Mouse (Mus musculus) heart, embryonic 10.5 days (tissue): ENCODE measurements at regions not wholly inside any gene's neighbourhood (a gene's known extent, or its start where the extent isn't known, plus 50 kb on each side); places are given as distances from the start of the nearest gene placed in this dataset.

Experiments used
- DNase-seq: peaks from one replicate; pipeline ENCODE4 v3.0.0-alpha.2; 2017; ENCODE audit warnings: low spot score
- H3K27ac ChIP-seq: fragments of 300-500 bp; sonication (generic); 2 replicates; pipeline ENCODE4 v1.5.1; 2016; ENCODE audit warnings: mild to moderate bottlenecking
- H3K27me3 ChIP-seq: fragments of 300-500 bp; sonication (generic); 2 replicates; pipeline ENCODE4 v1.6.1; 2016; ENCODE audit warnings: mild to moderate bottlenecking; ENCODE audit not compliant: poor library complexity, insufficient read depth, severe bottlenecking
- H3K36me3 ChIP-seq: fragments of 300-500 bp; sonication (generic); 2 replicates; pipeline ENCODE4 v1.6.1; 2016; ENCODE audit warnings: mild to moderate bottlenecking, moderate library complexity
- H3K4me1 ChIP-seq: fragments of 300-500 bp; sonication (generic); 2 replicates; pipeline ENCODE4 v1.6.1; 2016; ENCODE audit warnings: mild to moderate bottlenecking
- H3K4me3 ChIP-seq: fragments of 300-500 bp; sonication (generic); 2 replicates; pipeline ENCODE4 v1.5.1; 2016; ENCODE audit warnings: mild to moderate bottlenecking, moderate library complexity
- H3K9me3 ChIP-seq: fragments of 300-500 bp; sonication (generic); 2 replicates; pipeline ENCODE4 v1.6.1; 2016; ENCODE audit warnings: mild to moderate bottlenecking, moderate library complexity
- WGBS: fragments of 180-500 bp; shearing (Covaris S2); methylation state at CpG from one replicate; pipeline ENCODE4 v1.1.7; 2016; 5-methylcytosine and 5-hydroxymethylcytosine counted together

DNA sequence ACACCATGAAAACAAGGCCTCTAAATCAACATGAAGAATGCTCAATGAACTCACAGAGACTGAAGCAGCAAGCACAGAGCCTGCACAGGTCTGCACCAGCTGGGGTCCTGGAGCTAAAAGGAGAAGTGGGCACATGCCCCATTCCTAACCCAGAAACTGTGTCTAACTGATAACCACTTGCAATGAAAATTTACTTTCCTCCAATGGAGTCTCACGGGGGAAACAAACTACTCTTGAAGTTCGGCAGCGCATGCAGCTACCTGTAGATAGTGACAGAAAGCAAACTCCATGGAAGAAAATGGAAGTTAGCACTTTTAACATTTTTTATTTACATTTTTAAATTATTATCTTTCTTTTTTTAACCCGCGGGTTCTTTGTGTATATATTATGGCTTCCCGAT, 76.8 kb upstream of the Akap6 start:
- no peak overlapping the region for H3K4me3 ChIP-seq
- 89% methylated on average over 6 of the region's 6 CpGs for WGBS
- no peaks in the 10 kb centered on the region for H3K9me3 ChIP-seq
- no peaks in the 10 kb centered on the region for H3K27me3 ChIP-seq
- no peaks in the 10 kb centered on the region for H3K4me1 ChIP-seq
- H3K27ac ChIP-seq: no peak overlapping the region
- H3K36me3 ChIP-seq: no peaks in the 10 kb centered on the region
- no peak for DNase-seq

DNA sequence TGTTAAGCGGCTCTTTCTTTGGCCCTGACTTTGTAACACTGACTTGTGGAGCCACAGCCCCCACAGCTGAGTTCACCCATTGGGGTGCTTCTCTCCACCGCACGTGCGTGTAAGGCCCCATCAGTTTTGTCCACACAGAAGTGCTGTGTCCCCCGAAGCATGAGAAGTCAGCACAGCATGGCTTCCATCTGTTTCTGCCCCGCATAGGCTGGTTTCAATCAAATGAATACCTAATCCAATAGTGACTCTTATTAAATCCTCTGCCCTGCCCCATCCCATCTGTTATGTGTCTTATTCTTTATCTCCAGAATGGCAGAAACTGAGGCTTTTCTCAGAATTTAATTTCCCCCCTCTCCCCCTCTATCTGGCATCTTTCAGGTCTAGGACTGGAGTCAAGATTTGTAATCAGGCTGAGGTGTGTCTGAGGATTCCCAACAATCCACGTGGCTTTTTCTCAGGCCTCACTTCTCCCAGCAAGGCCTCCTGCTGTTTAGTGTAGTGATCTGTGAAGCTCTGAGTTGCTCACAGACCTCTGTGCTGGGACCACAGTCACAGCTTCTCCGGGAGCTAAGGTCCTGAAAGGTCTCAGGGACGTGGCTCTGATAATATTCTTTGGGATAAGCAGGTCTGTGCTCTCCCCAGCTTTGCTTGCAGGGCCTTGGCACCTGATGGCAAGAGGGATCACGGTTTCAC, 75.6 kb upstream of the Akap6 start:
- Histone ChIP-seq H3K9me3 (no peaks in the 10 kb centered on the region), H3K36me3 (no peaks in the 10 kb centered on the region), H3K27me3 (no peaks in the 10 kb centered on the region), H3K4me3 (no peak overlapping the region), H3K4me1 (peaks cover 1% of the 10 kb centered on the region; the same call in 1 of the 2 replicates), H3K27ac (no peak overlapping the region)
- DNase-seq: no peak
- WGBS: 62% methylated on average over 10 of the region's 10 CpGs

DNA sequence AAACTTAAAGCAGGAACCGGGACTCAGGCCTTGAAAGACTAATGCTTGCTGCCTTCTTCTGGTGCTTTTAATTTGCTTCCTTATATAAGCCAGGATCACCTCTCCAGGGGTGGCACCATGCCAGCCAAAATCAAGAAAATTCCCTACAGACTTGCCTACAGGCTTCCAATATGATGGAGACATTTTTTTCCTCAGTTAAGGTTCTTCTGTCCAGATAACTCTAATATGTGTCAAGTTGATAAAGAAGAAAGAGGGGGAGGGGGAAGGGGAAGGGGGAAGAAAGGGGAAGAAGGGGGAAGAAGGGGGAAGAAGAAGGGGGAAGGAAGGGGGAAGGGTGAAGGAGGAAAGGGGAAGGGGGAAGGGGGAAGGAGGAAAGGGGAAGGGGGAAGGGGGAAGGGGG, 74.3 kb upstream of the Akap6 start:
- no peak overlapping the region for H3K27ac ChIP-seq
- H3K36me3 ChIP-seq: no peaks in the 10 kb centered on the region
- 80% methylated on average over 1 of the region's 1 CpGs for WGBS

DNA sequence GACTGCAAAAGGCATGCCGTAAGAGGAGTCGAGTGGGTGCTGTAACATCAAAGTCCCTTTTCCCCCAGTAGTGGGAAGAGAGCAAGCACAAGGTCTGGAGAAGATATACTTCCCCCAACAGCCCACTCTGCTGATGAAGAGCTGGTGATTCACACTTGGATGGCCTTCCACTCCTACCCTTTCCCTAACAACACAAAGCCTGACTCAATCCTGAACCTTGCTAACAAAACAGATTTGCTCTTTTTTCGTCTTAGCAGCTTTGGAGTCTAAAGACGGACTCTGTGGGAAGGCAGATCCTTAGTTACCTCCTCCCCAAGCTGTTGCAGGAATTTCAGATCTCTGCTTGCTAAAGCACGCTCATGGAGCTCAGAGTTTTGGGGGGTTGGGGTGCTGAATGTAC, 70.4 kb upstream of the Akap6 start:
- WGBS: 62% methylated on average over 5 of the region's 5 CpGs
- H3K4me1 ChIP-seq: peaks cover 7% of the 10 kb centered on the region; the same call in 1 of the 2 replicates

More for the DNA sequence above, 74.3 kb upstream of the Akap6 start:
- H3K9me3 ChIP-seq: no peaks in the 10 kb centered on the region
- no peak overlapping the region for H3K4me3 ChIP-seq
- DNase-seq: no peak
- H3K27me3 ChIP-seq: no peaks in the 10 kb centered on the region
- peaks cover 7% of the 10 kb centered on the region; the same call in 1 of the 2 replicates for H3K4me1 ChIP-seq

DNA sequence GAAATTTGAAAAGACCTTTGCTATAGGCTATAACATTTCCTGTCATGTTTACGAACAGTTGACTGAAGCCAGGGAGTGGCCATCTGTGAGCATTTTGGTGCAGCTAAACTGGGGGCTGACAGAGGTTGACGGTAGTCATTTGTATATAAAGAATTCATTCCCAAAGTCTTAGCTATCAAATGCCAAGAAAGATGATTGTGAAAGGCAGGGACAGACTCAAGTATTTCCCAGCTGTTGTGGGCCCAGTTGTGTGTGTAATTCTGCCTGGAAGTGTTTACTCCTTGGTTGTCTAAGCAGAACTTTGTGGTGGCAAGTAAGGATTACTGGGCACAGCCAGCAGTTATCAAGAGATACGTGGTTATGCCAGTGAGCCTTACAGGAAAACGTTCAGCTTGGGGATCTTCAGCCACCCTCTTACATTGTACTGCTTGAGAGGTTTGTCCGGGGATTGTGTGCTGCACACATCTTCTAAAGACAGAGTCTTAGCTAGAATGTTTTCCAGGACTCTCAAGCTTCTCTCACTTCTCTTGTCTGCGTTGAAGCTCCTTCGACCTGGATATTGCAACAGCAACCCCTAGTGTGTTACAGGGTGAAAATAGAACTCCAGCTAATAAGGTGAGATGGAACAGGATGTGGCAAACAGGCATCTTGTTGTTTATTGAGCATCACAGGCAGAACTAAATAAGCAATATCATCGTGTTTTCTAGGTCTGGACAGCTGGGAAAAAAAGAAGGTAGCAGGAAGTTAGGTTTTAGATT, 63.9 kb upstream of the Akap6 start:
- DNase-seq: no peak
- H3K4me1 ChIP-seq: peaks cover 5% of the 10 kb centered on the region
- 61% methylated on average over 8 of the region's 8 CpGs for WGBS

More for the DNA sequence above, 70.4 kb upstream of the Akap6 start:
- Histone ChIP-seq H3K9me3 (no peaks in the 10 kb centered on the region), H3K27ac (0 out of 2 replicates have a peak overlapping the region, but pooled peaks have one; percentile 0), H3K4me3 (no peak overlapping the region), H3K27me3 (no peaks in the 10 kb centered on the region), H3K36me3 (no peaks in the 10 kb centered on the region)
- DNase-seq: no peak

DNA sequence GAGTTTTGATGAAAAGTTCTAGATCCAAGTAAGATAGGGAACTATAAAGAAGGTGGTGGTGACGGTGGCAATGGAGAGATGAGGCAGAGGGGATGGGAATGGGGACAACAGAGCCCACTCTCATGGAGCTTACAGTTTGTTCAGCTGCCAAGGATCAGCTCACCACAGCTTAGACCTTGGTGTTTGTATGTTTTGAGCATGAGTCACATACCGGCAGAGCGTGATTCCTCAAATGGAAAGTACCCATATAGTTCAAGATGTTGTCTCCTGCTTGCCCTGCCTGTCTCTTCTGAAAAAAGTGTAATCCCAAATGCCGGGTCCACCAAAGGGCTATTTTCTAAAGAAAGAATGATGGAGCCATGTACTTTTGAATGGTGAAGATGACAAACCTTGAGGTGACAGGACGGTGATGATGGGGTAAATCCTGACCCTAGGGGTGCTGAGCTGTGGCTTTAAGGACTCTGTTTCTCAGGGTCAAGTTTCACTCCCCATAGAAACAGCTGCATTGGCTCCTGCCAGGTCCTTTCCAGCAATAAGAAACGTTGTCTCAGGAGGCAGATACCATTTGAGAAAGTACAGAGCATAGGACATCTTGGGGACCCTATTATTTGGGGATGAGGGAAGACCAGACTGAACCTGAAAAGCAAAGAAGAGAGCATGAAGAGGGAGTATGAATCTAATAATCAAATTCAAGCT, 62.8 kb upstream of the Akap6 start:
- WGBS: 72% methylated on average over 6 of the region's 6 CpGs
- no peaks in the 10 kb centered on the region for H3K27me3 ChIP-seq
- no peak overlapping the region for H3K27ac ChIP-seq

More for the DNA sequence above, 63.9 kb upstream of the Akap6 start:
- no peak overlapping the region for H3K27ac ChIP-seq
- H3K4me3 ChIP-seq: no peak overlapping the region
- H3K27me3 ChIP-seq: no peaks in the 10 kb centered on the region
- H3K9me3 ChIP-seq: no peaks in the 10 kb centered on the region
- H3K36me3 ChIP-seq: no peaks in the 10 kb centered on the region

DNA sequence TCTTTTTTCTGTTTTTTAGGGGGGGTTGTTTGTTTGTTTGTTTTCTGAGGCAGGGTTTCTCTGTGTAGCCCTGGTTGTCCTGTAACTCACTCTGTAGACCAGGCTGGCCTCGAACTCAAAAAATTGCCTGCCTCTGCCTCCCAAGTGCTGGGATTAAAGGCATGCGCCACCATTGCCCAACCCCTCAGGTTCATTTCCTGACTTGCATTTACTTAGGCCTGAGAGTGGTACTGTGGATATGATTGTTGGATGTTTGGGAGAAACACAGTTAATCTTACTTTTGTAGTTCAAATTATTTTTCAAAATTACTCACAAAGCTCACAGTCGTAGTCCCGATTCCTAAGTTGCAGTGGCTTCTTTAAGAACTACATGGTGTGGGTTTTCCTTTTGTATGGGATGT, 62.3 kb upstream of the Akap6 start:
- Histone ChIP-seq H3K27me3 (no peaks in the 10 kb centered on the region), H3K36me3 (no peaks in the 10 kb centered on the region), H3K4me3 (no peak overlapping the region), H3K9me3 (no peaks in the 10 kb centered on the region), H3K27ac (no peak overlapping the region), H3K4me1 (peaks cover 5% of the 10 kb centered on the region)
- DNase-seq: no peak
- 86% methylated on average over 4 of the region's 4 CpGs for WGBS

More for the DNA sequence above, 62.8 kb upstream of the Akap6 start:
- Histone ChIP-seq H3K36me3 (no peaks in the 10 kb centered on the region), H3K9me3 (no peaks in the 10 kb centered on the region), H3K4me1 (peaks cover 5% of the 10 kb centered on the region), H3K4me3 (no peak overlapping the region)
- DNase-seq: no peak

DNA sequence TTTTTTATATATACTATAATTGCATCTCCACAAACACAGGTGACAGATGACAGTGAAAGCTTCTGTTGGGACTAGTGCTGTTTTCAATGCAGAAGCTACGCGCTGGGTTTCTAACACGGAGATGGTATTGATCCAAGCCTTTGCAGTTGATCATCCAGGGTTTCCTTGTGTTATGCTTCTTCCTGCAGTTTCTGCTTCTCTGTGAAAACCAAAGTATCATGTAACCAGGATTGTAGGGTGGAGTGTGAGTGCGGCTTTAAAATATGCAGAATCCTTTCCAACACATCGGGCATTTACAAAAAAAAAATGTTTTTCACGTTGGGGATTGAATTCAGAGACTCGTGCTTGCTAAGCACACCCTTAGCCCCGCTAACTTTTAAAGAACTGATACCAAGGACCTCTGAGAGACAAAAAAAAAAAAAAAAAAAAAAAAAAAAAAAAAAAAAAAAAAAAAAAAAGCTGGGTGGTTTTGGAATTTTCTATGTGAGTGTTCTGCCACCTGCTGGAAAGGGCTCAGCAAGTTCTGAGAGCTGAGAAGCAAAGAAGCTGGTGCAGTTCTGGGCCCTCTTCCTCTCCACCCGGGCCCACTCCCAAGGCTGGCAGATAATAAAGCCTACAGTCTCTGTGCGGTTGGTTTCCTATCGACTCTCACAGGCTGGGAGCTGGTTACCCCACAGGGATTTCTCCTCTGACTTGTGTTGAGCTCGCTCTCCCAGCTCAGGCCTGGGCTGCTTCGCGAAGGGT, 61.5 kb upstream of the Akap6 start:
- Histone ChIP-seq H3K9me3 (no peaks in the 10 kb centered on the region), H3K4me3 (0 out of 2 replicates have a peak overlapping the region, but pooled peaks have one; percentile 5)

DNA sequence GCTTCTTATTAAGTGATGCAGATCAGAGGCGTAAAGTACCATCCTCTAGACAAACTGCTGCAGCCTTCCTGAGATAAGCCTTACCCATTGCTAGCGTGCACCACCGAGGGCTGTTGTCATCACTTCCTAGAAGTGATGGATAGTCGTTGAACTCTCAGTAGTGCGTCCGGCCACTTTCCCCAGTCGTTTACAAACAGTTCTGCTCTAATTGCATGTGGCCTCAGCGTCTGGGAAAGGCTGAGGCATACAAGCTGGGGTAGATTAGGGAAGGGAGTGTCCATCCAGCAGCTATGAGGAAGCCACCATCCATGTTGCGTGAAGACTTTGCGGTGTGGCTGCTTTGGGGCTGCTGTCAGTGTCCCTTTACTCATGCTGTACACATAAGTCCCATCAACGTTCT, 60.7 kb upstream of the Akap6 start:
- H3K4me1 ChIP-seq: peaks cover 5% of the 10 kb centered on the region
- 27% methylated on average over 11 of the region's 11 CpGs for WGBS
- no peak overlapping the region for H3K27ac ChIP-seq
- DNase-seq: no peak
- no peaks in the 10 kb centered on the region for H3K9me3 ChIP-seq
- H3K4me3 ChIP-seq: 0 out of 2 replicates have a peak overlapping the region, but pooled peaks have one; percentile 5
- no peaks in the 10 kb centered on the region for H3K36me3 ChIP-seq
- H3K27me3 ChIP-seq: no peaks in the 10 kb centered on the region

More for the DNA sequence above, 61.5 kb upstream of the Akap6 start:
- Histone ChIP-seq H3K27me3 (no peaks in the 10 kb centered on the region), H3K27ac (no peak overlapping the region), H3K4me1 (peaks cover 5% of the 10 kb centered on the region), H3K36me3 (no peaks in the 10 kb centered on the region)
- peak; percentile 76 for DNase-seq
- WGBS: 56% methylated on average over 14 of the region's 14 CpGs

DNA sequence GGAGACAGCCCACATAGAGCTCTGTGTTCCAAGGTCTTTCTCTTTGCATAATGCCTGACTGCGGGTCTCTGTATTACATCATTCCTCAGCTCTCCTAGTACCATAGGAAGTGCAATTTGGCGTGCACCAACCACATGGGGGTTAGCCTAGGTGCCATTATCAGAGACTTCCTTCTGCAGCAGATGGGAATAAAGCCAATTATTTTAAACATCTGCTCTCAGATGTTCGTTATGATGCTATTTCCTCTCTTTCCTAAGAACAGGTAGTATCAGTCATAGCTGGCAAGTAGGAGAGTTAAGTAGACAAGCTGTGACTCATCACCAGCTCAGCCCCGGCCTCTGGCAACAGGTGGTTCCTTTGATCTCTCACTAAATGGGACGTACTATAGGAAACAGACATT, 55.1 kb upstream of the Akap6 start:
- Histone ChIP-seq H3K4me1 (no peaks in the 10 kb centered on the region), H3K36me3 (no peaks in the 10 kb centered on the region), H3K27me3 (no peaks in the 10 kb centered on the region), H3K27ac (no peak overlapping the region), H3K9me3 (no peaks in the 10 kb centered on the region), H3K4me3 (no peak overlapping the region)
- WGBS: 62% methylated on average over 5 of the region's 5 CpGs
- DNase-seq: no peak
